Mouse (Mus musculus) ES-Bruce4 (cell line): ENCODE results near the gene Mpg. TPM values are rescaled to one million over a fixed set of nuclear protein-coding genes. Genes with fewer than 3 reads are reported as not detected.
A peak's percentile ranks its signal among the peaks of the same experiment; 100 is the strongest.

Experiments
- H3K27ac ChIP-seq: 2 replicates; pipeline ENCODE4 v1.5.1; 2012; ENCODE audit warnings: low read length, inconsistent platforms; ENCODE audit not compliant: insufficient read depth
- H3K27me3 ChIP-seq: 2 replicates; pipeline ENCODE4 v1.6.1; 2012; ENCODE audit warnings: mild to moderate bottlenecking, low read length, inconsistent platforms; ENCODE audit not compliant: control insufficient read depth, poor library complexity, insufficient read depth, severe bottlenecking
- H3K36me3 ChIP-seq: 2 replicates; pipeline ENCODE4 v1.6.1; 2012; ENCODE audit warnings: inconsistent platforms, mild to moderate bottlenecking, low read length, moderate library complexity; ENCODE audit not compliant: control insufficient read depth, poor library complexity, insufficient read depth, severe bottlenecking
- H3K4me1 ChIP-seq: one replicate; pipeline ENCODE4 v1.8.1; 2011; ENCODE audit warnings: low read length; ENCODE audit not compliant: control insufficient read depth, insufficient read depth
- H3K4me3 ChIP-seq: 2 replicates; pipeline ENCODE4 v1.5.1; 2011; ENCODE audit warnings: low read depth, mild to moderate bottlenecking, low read length
- H3K9ac ChIP-seq: 2 replicates; pipeline ENCODE4 v1.6.1; 2012; ENCODE audit warnings: low read depth, mild to moderate bottlenecking, inconsistent platforms; ENCODE audit not compliant: poor library complexity, severe bottlenecking
- H3K9me3 ChIP-seq: replicated peaks from 2 replicates; pipeline ENCODE4 v1.6.1; 2012; ENCODE audit warnings: mild to moderate bottlenecking, low read length, inconsistent platforms; ENCODE audit not compliant: control insufficient read depth, poor library complexity, insufficient read depth, severe bottlenecking
- CTCF ChIP-seq: IDR thresholded peaks from one replicate; pipeline ENCODE4 v1.8.1; 2011; ENCODE audit warnings: low read depth, low read length
- EP300 ChIP-seq: IDR thresholded peaks from 2 replicates; pipeline ENCODE4 v1.6.1; 2011; ENCODE audit warnings: low read depth, low read length; ENCODE audit not compliant: insufficient read depth
- POLR2A ChIP-seq: IDR thresholded peaks from one replicate; pipeline ENCODE4 v1.8.1; 2011; ENCODE audit warnings: low read length; ENCODE audit not compliant: insufficient read depth
- polyA plus RNA-seq: library from polyadenylated mRNA; stranded (reverse); fragments of >200 nt; gene quantifications from 2 replicates; pipeline ENCODE4 v1.2.4, GENCODE M21; 2011; ENCODE audit warnings: low read depth; ENCODE audit not compliant: missing spikeins, insufficient read depth, insufficient read length

Mpg gene
- polyA plus RNA-seq, 1 experiment = 20.5 TPM

DNA sequence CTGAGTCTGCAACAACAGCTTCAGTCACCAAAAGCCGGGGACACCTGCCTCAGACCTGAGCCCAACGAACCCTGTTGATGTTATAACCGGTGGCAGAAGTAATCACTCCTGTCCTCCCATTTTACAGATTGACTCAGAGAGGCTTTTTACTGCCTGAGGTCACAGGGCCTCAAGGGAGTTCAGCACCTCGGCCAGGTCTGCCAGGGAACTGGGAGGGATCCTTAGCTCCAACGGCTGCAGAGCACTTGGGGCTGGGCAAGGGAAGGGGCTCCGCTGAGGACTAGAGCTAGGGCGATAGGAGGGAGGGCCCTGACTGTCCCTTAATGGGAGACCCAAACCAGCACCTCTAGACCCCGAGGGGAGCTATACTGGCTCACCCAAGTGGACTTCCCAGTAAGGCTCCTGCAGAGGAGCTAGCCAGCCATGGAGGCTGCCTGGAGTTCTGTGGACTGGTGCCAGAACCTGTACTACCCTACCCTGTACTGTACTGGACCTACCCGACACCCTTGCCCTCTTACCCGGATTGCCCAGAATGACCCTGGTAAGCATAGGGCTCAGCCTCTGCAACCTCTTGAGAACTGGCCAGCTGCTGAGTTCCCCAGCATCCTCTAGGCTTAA lies 5.6 kb upstream of the Mpg start:
- no peak overlapping the region for H3K27ac ChIP-seq
- TF ChIP-seq CTCF = no peak
- no peak for TF ChIP-seq EP300
- no peak for TF ChIP-seq POLR2A
- no peaks in the 10 kb centered on the region for H3K27me3 ChIP-seq

DNA sequence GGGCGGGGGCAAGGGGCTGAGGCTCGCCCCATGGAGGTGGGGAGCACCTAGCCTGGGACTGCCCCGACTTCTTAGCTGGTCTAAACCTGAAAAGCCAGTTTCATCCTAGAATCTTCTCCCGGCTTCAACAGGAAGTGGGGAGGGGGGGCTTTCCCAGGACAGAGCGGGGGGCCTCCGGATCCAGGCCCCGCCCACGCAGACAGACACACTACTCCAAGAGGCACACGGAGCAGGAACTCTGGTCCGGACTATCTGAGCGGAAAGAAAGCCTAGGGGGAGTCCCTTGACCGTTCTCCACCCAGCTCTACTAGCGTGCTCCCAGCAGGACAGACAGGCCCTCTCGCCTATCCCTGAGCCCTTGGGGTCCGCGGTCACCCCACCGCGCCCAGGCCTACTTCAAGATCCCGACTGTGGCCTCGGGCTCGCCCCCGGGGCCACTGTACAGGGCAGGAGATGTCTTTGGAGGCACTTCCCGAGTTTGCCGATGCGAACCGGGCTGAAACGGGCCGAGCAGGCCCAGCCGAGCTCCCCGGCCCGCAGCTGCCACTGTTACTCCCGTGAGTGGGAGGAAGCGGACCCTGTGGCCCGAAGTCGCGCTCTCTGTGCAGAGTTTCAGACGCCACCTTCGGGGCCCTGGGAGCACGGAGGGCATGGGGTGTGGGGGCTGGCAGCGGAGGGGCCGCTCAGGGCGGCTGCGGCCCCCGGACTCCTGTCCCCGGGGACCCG lies 4.9 kb upstream of the Mpg start:
- H3K4me3 ChIP-seq = peak overlapping the region; percentile 92
- H3K27me3 ChIP-seq = no peaks in the 10 kb centered on the region
- TF ChIP-seq EP300 (0 out of 2 replicates have a peak, but pooled peaks have one; percentile 39), POLR2A (no peak)
- H3K9ac ChIP-seq = peak overlapping the region; percentile 95
- H3K36me3 ChIP-seq = no peaks in the 10 kb centered on the region
- peaks cover 28% of the 10 kb centered on the region for H3K4me1 ChIP-seq
- no peaks in the 10 kb centered on the region for H3K9me3 ChIP-seq
- peak overlapping the region; percentile 64; the same call in 1 of the 2 replicates for H3K27ac ChIP-seq

More for the DNA sequence above, 5.6 kb upstream of the Mpg start:
- no peak overlapping the region for H3K9ac ChIP-seq
- H3K9me3 ChIP-seq = no peaks in the 10 kb centered on the region
- peaks cover 24% of the 10 kb centered on the region for H3K4me1 ChIP-seq
- H3K36me3 ChIP-seq = no peaks in the 10 kb centered on the region
- H3K4me3 ChIP-seq = peak overlapping the region; percentile 92

DNA sequence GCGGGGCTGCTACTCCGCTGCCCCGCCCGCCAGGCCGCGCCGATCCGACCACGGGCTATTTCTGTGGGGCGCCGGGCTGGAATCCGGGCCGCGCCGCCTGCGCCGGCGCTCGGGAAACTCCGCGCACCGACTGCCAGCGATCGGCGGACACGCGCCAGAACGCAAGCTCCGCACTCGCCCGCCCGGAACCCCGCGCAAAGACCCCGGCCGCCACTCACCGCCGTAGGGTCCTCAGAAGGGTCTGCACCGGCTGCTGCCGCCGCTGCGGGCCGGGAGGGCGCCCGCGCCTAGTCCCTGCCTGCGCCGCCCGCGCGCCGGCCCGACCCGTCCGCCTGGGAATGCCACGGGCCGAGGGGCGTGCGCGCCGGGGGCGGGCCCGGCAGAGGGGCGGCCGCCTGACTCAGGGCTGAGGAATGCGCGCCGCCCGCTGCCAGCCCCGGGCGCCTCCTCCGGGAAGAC lies 4.3 kb upstream of the Mpg start, which contains the start of gene Rhbdf1:
Gene Rhbdf1, minus strand, starts transcription at position 350 of the 459 bp plus-strand sequence.
- Histone ChIP-seq H3K9ac (peak within 1 kb of the TSS; percentile 95), H3K4me1 (peaks cover 28% of the 10 kb centered on the region), H3K27ac (peak within 1 kb of the TSS; percentile 64; the same call in 1 of the 2 replicates), H3K9me3 (no peaks in the 10 kb centered on the region), H3K4me3 (peak within 1 kb of the TSS; percentile 92), H3K36me3 (no peaks in the 10 kb centered on the region), H3K27me3 (no peaks in the 10 kb centered on the region)
- TF ChIP-seq EP300 (no peak), POLR2A (no peak), CTCF (no peak)

DNA sequence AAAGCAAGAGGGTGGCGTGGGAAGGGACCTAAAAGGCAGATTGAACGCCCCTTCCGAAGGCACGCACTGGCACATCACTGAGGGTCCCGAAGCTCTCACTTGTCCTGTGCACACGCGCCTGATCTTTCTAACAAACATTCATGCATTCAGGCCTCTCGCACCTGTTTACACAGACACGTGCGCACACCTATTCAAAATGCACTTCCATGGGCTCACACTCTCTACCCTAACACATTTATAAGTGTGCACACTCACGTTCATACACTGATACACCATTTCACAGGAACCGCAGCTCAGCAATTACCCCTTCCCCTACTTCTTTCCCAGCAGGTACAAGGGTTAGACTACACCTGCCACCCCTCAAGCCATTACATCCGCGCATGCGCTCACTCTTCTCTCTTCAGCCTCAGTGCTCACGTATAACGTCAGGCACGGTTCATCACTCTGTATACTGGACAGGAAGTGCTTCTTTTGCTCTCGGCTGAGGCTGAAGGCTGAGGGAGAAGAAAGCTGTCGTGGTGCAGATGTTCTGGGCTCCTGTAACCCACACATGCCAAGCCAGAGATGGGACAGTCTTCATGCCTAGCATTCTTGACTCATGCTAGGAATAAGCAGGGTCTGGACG lies 3.6 kb upstream of the Mpg start:
- Histone ChIP-seq H3K9me3 (no peaks in the 10 kb centered on the region), H3K9ac (0 out of 2 replicates have a peak overlapping the region, but pooled peaks have one; percentile 95), H3K36me3 (no peaks in the 10 kb centered on the region), H3K27me3 (no peaks in the 10 kb centered on the region), H3K27ac (no peak overlapping the region), H3K4me3 (peak overlapping the region; percentile 56), H3K4me1 (peaks cover 27% of the 10 kb centered on the region)
- TF ChIP-seq CTCF (no peak), POLR2A (no peak), EP300 (no peak)

DNA sequence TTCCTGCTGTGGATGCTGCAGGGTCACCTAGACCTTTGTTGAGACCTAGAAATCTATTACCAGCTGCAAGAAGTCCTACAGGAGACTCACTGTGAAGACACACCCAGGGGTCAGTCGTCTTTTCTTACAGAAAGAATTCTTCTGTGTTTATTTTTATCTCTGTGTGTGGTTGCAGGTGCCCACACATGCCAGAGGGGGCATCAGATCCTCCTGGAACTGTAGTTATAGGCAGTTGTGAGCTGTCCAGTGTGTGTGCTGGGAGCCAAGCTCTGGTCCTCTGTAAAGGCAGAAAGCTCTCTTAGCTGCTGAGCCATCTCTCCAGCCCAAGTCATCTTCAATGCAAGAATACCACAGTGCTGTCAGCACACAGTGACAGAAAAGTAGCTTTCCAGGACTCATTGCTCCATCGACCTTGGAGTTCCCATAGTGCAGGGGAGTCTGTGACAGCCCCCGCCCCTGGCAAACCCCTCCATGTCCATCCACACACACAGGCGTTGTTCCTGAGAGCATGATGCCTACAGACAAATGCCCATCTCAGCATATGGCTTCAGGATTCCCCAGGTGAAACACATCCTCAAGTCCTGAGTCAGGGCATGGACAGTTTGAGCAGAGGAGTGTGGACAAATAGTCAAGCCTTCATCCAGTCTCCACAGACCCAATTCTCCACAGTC lies 2.9 kb upstream of the Mpg start:
- Histone ChIP-seq H3K27ac (no peak overlapping the region), H3K4me1 (peaks cover 22% of the 10 kb centered on the region), H3K4me3 (no peak overlapping the region), H3K9ac (no peak overlapping the region), H3K27me3 (no peaks in the 10 kb centered on the region), H3K36me3 (no peaks in the 10 kb centered on the region), H3K9me3 (no peaks in the 10 kb centered on the region)
- TF ChIP-seq EP300 (no peak), CTCF (peak; percentile 25), POLR2A (no peak)
